Mouse (Mus musculus) myocyte (in vitro differentiated cells): ENCODE measurements around the gene Clptm1l. TPM values are rescaled to one million over a fixed set of nuclear protein-coding genes. Genes with fewer than 3 reads are reported as not detected.
A peak's percentile ranks its signal among the peaks of the same experiment; 100 is the strongest.

Experiments
- H3K27me3 ChIP-seq: one replicate; pipeline ENCODE4 v1.6.1; 2011; ENCODE audit not compliant: control insufficient read depth, insufficient read depth, insufficient read length
- H3K36me3 ChIP-seq: one replicate; pipeline ENCODE4 v1.6.1; 2011; ENCODE audit not compliant: control insufficient read depth, insufficient read depth
- H3K4me2 ChIP-seq: one replicate; pipeline ENCODE4 v1.6.1; 2011; ENCODE audit warnings: low read depth, control low read depth
- H3K4me3 ChIP-seq: one replicate; pipeline ENCODE4 v1.5.1; 2011; ENCODE audit warnings: mild to moderate bottlenecking, control low read depth, moderate library complexity
- H3K79me2 ChIP-seq: one replicate; pipeline ENCODE4 v1.6.1; 2011; ENCODE audit not compliant: control insufficient read depth, insufficient read depth
- H3ac ChIP-seq: one replicate; pipeline ENCODE4 v1.6.1; 2011; ENCODE audit not compliant: control insufficient read depth, insufficient read length
- CEBPB ChIP-seq: IDR thresholded peaks from 2 replicates; pipeline ENCODE4 v1.6.1; 2011; ENCODE audit warnings: mild to moderate bottlenecking, moderate library complexity; ENCODE audit not compliant: poor library complexity, insufficient read depth, severe bottlenecking
- E2F4 ChIP-seq: IDR thresholded peaks from one replicate; pipeline ENCODE4 v1.6.1; 2011; ENCODE audit warnings: mild to moderate bottlenecking, control low read depth, moderate library complexity; ENCODE audit not compliant: insufficient read depth
- MAX ChIP-seq: IDR thresholded peaks from one replicate; pipeline ENCODE4 v1.6.1; 2011; ENCODE audit warnings: low read depth, mild to moderate bottlenecking, control low read depth
- MYOD1 ChIP-seq, 3 experiments: IDR thresholded peaks; one replicate each; pipeline ENCODE4 v1.6.1; 2011; ENCODE audit warnings: control low read depth in 2 of 3, low read depth in 2 of 3, mild to moderate bottlenecking in 2 of 3, moderate library complexity in 1 of 3; ENCODE audit not compliant: insufficient read length in 2 of 3, control insufficient read depth in 1 of 3
- MYOG ChIP-seq, 3 experiments: IDR thresholded peaks; one replicate each; pipeline ENCODE4 v1.6.1; 2011; ENCODE audit warnings: control low read depth in 2 of 3, low read depth in 2 of 3, mild to moderate bottlenecking in 2 of 3; ENCODE audit not compliant: insufficient read length in 2 of 3, control insufficient read depth in 1 of 3, insufficient read depth in 1 of 3
- POLR2A ChIP-seq: IDR thresholded peaks from one replicate; pipeline ENCODE4 v1.6.1; 2011; ENCODE audit warnings: low read depth, mild to moderate bottlenecking, control low read depth, moderate library complexity; ENCODE audit not compliant: insufficient read length
- POLR2AphosphoS2 ChIP-seq: IDR thresholded peaks from one replicate; pipeline ENCODE4 v1.6.1; 2011; ENCODE audit warnings: low read depth, control low read depth; ENCODE audit not compliant: insufficient read length
- REST ChIP-seq: IDR thresholded peaks from one replicate; pipeline ENCODE4 v1.6.1; 2011; ENCODE audit warnings: mild to moderate bottlenecking, control low read depth, moderate library complexity; ENCODE audit not compliant: insufficient read depth, insufficient read length
- SRF ChIP-seq: IDR thresholded peaks from one replicate; pipeline ENCODE4 v1.6.1; 2011; ENCODE audit warnings: low read depth; ENCODE audit not compliant: control insufficient read depth, insufficient read length
- TCF12 ChIP-seq: IDR thresholded peaks from one replicate; pipeline ENCODE4 v1.6.1; 2011; ENCODE audit warnings: mild to moderate bottlenecking, control low read depth; ENCODE audit not compliant: poor library complexity, insufficient read depth, severe bottlenecking
- TCF3 ChIP-seq: IDR thresholded peaks from one replicate; pipeline ENCODE4 v1.6.1; 2011; ENCODE audit warnings: low read depth, control low read depth; ENCODE audit not compliant: insufficient read length
- USF1 ChIP-seq: IDR thresholded peaks from one replicate; pipeline ENCODE4 v1.6.1; 2011; ENCODE audit warnings: low read depth, mild to moderate bottlenecking, control low read depth, moderate library complexity
- polyA plus RNA-seq: library from polyadenylated mRNA; unstranded; fragments of >200 nt; fragmentation: generic; extraction: Trizol; gene quantifications from one replicate; pipeline ENCODE4 v1.2.1, GENCODE M21; 2012; ENCODE audit warnings: missing spikeins

The Clptm1l gene
- 147 TPM for polyA plus RNA-seq

- H3K27me3 ChIP-seq, result peaks cover 7% of the 10 kb centered on the region
- H3K36me3 ChIP-seq, result peaks cover 12% of the 10 kb centered on the region
- H3K4me3 ChIP-seq, result peak within 1 kb of the TSS; percentile 96
- H3K79me2 ChIP-seq, result peaks cover 12% of the 10 kb centered on the region
- H3K4me2 ChIP-seq, result peak within 1 kb of the TSS; percentile 99
- H3ac ChIP-seq, result peak within 1 kb of the TSS; percentile 50
- TF ChIP-seq MAX (peak; percentile 25), REST (peak; percentile 24), MYOD1 (IDR thresholded peaks at IDR 0.05; ENCODE audit: control insufficient read depth in 1 of 3, insufficient read length in 2 of 3, low read depth in 2 of 3) (peak in 2 of 3 experiments; percentile 60 to 83), SRF (peak; percentile 92), E2F4 (peak; percentile 51), USF1 (no peak), TCF3 (no peak), POLR2A (peak; percentile 89), MYOG (IDR thresholded peaks at IDR 0.05; ENCODE audit: control insufficient read depth in 1 of 3, insufficient read depth in 1 of 3, insufficient read length in 2 of 3, low read depth in 2 of 3) (peak in 2 of 3 experiments; percentile 84 to 92), POLR2AphosphoS2 (peak; percentile 87), CEBPB (no peak)
Measured at GRCm38 (mm10) chr13:73603522-73604155, at the start of gene Clptm1l. TSS of gene Clptm1l (plus strand) at chr13:73604006.

DNA sequence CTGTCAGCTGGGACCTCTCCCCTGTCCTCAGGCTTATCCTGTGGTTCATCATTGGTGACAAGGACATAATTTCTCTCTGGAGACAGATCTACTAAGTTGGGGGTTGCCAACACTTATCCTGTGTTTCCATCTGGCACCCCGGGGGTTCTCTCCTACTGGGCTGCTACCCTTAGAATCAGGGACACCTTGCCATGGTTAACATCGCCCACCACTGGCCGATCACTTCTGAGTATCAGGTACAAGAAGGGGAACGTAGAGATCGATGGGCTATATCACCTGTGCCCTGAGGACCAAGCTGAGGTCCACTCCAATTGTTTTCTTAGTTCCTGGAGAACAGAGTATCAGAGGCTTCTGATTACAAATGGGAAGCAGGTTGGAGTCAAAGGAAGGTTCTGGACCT is 39.6 kb upstream of the Clptm1l start:
- H3K4me2 ChIP-seq, result no peak overlapping the region
- no peaks in the 10 kb centered on the region for H3K36me3 ChIP-seq
- H3K79me2 ChIP-seq, result no peaks in the 10 kb centered on the region
- H3ac ChIP-seq, result no peak overlapping the region
- TF ChIP-seq CEBPB (no peak), E2F4 (no peak), MYOD1 (IDR thresholded peaks at IDR 0.05; ENCODE audit: control insufficient read depth in 1 of 3, insufficient read length in 2 of 3, low read depth in 2 of 3) (no peak), MYOG (IDR thresholded peaks at IDR 0.05; ENCODE audit: control insufficient read depth in 1 of 3, insufficient read depth in 1 of 3, insufficient read length in 2 of 3, low read depth in 2 of 3) (no peak)
- H3K27me3 ChIP-seq, result peaks cover 8% of the 10 kb centered on the region
- no peak overlapping the region for H3K4me3 ChIP-seq

GRCm38 (mm10) chr13:73575051-73575450 is 28.8 kb upstream of the Clptm1l start:
- H3ac ChIP-seq, result no peak overlapping the region
- TF ChIP-seq CEBPB (no peak), TCF3 (no peak)
- H3K79me2 ChIP-seq, result no peaks in the 10 kb centered on the region
- H3K36me3 ChIP-seq, result no peaks in the 10 kb centered on the region
- no peaks in the 10 kb centered on the region for H3K27me3 ChIP-seq
- H3K4me2 ChIP-seq, result no peak overlapping the region
- H3K4me3 ChIP-seq, result no peak overlapping the region

DNA sequence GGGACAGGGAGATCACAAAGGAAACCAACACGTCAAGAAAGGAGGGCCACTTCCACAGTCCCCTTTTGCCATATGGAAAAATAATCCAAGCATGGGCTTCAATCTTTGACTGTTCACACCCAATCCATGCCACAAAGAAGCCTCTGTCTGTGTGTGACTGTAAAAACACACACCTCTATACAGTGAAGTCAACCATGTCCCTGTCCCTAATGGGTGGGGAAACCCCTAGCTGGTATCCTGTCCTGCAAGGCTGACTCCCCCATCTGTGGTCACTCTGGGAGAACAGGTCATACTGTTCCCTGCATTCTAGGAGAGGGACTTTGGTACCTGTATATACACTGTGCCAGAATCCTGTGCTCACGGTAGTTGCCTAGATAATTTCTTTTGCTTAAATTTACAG is 26.5 kb upstream of the Clptm1l start:
- H3K27me3 ChIP-seq, result no peaks in the 10 kb centered on the region
- TF ChIP-seq CEBPB (no peak), REST (no peak), MYOG (IDR thresholded peaks at IDR 0.05; ENCODE audit: control insufficient read depth in 1 of 3, insufficient read depth in 1 of 3, insufficient read length in 2 of 3, low read depth in 2 of 3) (no peak), SRF (no peak), TCF12 (no peak), MYOD1 (IDR thresholded peaks at IDR 0.05; ENCODE audit: control insufficient read depth in 1 of 3, insufficient read length in 2 of 3, low read depth in 2 of 3) (no peak)
- H3K79me2 ChIP-seq, result no peaks in the 10 kb centered on the region
- no peak overlapping the region for H3ac ChIP-seq
- no peaks in the 10 kb centered on the region for H3K36me3 ChIP-seq
- H3K4me2 ChIP-seq, result peak overlapping the region; percentile 12
- H3K4me3 ChIP-seq, result no peak overlapping the region

- TF ChIP-seq SRF, result no peak
- TF ChIP-seq REST, result no peak
- TF ChIP-seq MYOD1 (IDR thresholded peaks at IDR 0.05; ENCODE audit: control insufficient read depth in 1 of 3, insufficient read length in 2 of 3, low read depth in 2 of 3), result no peak
- no peak for TF ChIP-seq POLR2A
- TF ChIP-seq TCF12, result no peak
- no peak for TF ChIP-seq USF1
- TF ChIP-seq POLR2AphosphoS2, result no peak
- TF ChIP-seq MAX, result no peak
- TF ChIP-seq MYOG (IDR thresholded peaks at IDR 0.05; ENCODE audit: control insufficient read depth in 1 of 3, insufficient read depth in 1 of 3, insufficient read length in 2 of 3, low read depth in 2 of 3), result no peak
- TF ChIP-seq TCF3, result no peak
- no peak for TF ChIP-seq E2F4
- Histone ChIP-seq H3K79me2 (no peaks in the 10 kb centered on the region), H3K4me3 (no peak overlapping the region), H3K4me2 (no peak overlapping the region), H3ac (no peak overlapping the region), H3K27me3 (no peaks in the 10 kb centered on the region), H3K36me3 (no peaks in the 10 kb centered on the region)
Measured at GRCm38 (mm10) chr13:73591488-73591887, 12.3 kb upstream of the Clptm1l start.
